Mouse (Mus musculus) olfactory bulb, adult 2 months (tissue): ENCODE measurements at regions not wholly inside any gene's neighbourhood (a gene's known extent, or its start where the extent isn't known, plus 50 kb on each side); places are given as distances from the start of the nearest gene placed in this dataset.

Source experiments
- CTCF ChIP-seq: fragments of 200-500 bp; IDR thresholded peaks from 2 replicates; pipeline ENCODE4 v1.5.1; 2012; ENCODE audit warnings: low read depth, mild to moderate bottlenecking, low read length, moderate library complexity; ENCODE audit not compliant: insufficient read depth
- POLR2A ChIP-seq: fragments of 200-500 bp; IDR thresholded peaks from 2 replicates; pipeline ENCODE4 v1.6.1; 2012; ENCODE audit warnings: mild to moderate bottlenecking, low read depth, low read length, moderate library complexity; ENCODE audit not compliant: insufficient read depth

DNA sequence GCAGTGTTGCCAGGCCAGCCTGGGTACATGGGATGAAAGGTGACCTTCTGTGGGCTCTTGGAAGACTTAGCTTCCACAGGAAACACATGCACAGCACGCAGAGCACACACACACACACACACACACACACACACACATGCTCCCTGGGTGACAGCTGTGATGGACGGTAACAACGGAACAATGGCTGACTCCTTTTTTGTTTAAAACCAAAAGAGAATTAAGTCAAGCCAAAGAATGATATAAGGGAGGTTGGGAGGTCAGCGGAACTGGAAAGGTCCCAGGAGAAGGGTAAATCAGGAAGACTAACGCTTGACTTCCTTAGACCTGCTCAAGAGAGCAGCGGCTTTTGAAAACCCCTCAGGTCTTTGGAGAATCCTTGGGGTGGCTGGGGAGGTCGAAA, 150.0 kb upstream of the Egln3 start:
- TF ChIP-seq POLR2A: no peak
- no peak for TF ChIP-seq CTCF
